Mouse (Mus musculus): ENCODE measurements around the gene Gjc2.

GRCm38 (mm10) chr11:59185490-59185889, 2.5 kb upstream of the Gjc2 start:
- TF ChIP-seq FLI1 (IDR thresholded peaks at IDR 0.05; ENCODE audit: low read length) (no peak), GATA1 (IDR thresholded peaks at IDR 0.05; ENCODE audit: borderline replicate concordance, low read length) (no peak)

All from megakaryocyte, embryonic 14.5 days (primary cell).